Mouse (Mus musculus) thymus, adult 2 months (tissue): ENCODE measurements around the gene Fras1. TPM values are rescaled to one million over a fixed set of nuclear protein-coding genes. Genes with fewer than 3 reads are reported as not detected.

ENCODE experiments used
- DNase-seq: peaks from one replicate; pipeline ENCODE4 v3.0.0; 2021
- H3K27ac ChIP-seq: fragments of 200-500 bp; 2 replicates; pipeline ENCODE4 v1.5.1; 2012; ENCODE audit warnings: low read length, control low read depth; ENCODE audit not compliant: control insufficient read depth, insufficient read depth
- H3K27me3 ChIP-seq: fragments of 200-500 bp; 2 replicates; pipeline ENCODE4 v1.6.1; 2012; ENCODE audit warnings: mild to moderate bottlenecking, low read length, moderate library complexity, mixed read lengths; ENCODE audit not compliant: control insufficient read depth, insufficient read depth
- H3K36me3 ChIP-seq: fragments of 200-500 bp; 2 replicates; pipeline ENCODE4 v1.6.1; 2012; ENCODE audit warnings: mild to moderate bottlenecking, low read length, moderate library complexity; ENCODE audit not compliant: control insufficient read depth, insufficient read depth
- H3K4me1 ChIP-seq: fragments of 200-500 bp; replicated peaks from 2 replicates; pipeline ENCODE4 v1.6.1; 2012; ENCODE audit warnings: low read length; ENCODE audit not compliant: control insufficient read depth, insufficient read depth
- H3K4me3 ChIP-seq: fragments of 200-500 bp; 2 replicates; pipeline ENCODE4 v1.5.1; 2012; ENCODE audit warnings: mild to moderate bottlenecking, low read length, control low read depth, moderate library complexity; ENCODE audit not compliant: control insufficient read depth, insufficient read depth
- CTCF ChIP-seq: fragments of 200-500 bp; IDR thresholded peaks from 2 replicates; pipeline ENCODE4 v1.5.1; 2012; ENCODE audit warnings: mild to moderate bottlenecking, control low read depth, low read length, moderate library complexity, borderline replicate concordance; ENCODE audit not compliant: control insufficient read depth, poor library complexity, insufficient read depth; ENCODE audit errors: extremely low read depth
- POLR2A ChIP-seq: fragments of 200-500 bp; IDR thresholded peaks from 2 replicates; pipeline ENCODE4 v1.6.1; 2012; ENCODE audit warnings: mild to moderate bottlenecking, low read length, control low read depth, moderate library complexity; ENCODE audit not compliant: control insufficient read depth, poor library complexity, insufficient read depth; ENCODE audit errors: extremely low read depth
- WGBS: fragments of 180-500 bp; shearing (Covaris S2); methylation state at CpG from one replicate; pipeline ENCODE4 v1.1.7; 2018; 5-methylcytosine and 5-hydroxymethylcytosine counted together
- polyA plus RNA-seq: library from polyadenylated mRNA; depleted of rRNA; stranded (reverse); fragments of >200 nt; gene quantifications from 2 replicates; pipeline ENCODE4 v1.2.3, GENCODE M21; 2012

Fras1 gene
- polyA plus RNA-seq, 1 experiment = 0.69 TPM

GRCm38 (mm10) chr5:96453386-96453785 is 79.6 kb downstream of the Fras1 start:
- TF ChIP-seq CTCF (no peak), POLR2A (no peak)
- no peak for DNase-seq
- Histone ChIP-seq H3K4me1 (no peaks in the 10 kb centered on the region), H3K4me3 (no peak overlapping the region), H3K27ac (no peak overlapping the region), H3K27me3 (no peaks in the 10 kb centered on the region), H3K36me3 (no peaks in the 10 kb centered on the region)
- WGBS = 95% methylated on average over 5 of the region's 5 CpGs

GRCm38 (mm10) chr5:96454422-96454821 is 80.7 kb downstream of the Fras1 start:
- H3K36me3 ChIP-seq = no peaks in the 10 kb centered on the region
- H3K4me1 ChIP-seq = no peaks in the 10 kb centered on the region
- DNase-seq = no peak
- 85% methylated on average over 3 of the region's 3 CpGs for WGBS
- TF ChIP-seq CTCF (no peak), POLR2A (no peak)
- no peak overlapping the region for H3K27ac ChIP-seq
- H3K27me3 ChIP-seq = no peaks in the 10 kb centered on the region
- H3K4me3 ChIP-seq = no peak overlapping the region

- no peak overlapping the region for H3K27ac ChIP-seq
- TF ChIP-seq CTCF (no peak), POLR2A (no peak)
- H3K4me1 ChIP-seq = no peaks in the 10 kb centered on the region
- no peak for DNase-seq
- WGBS = 92% methylated on average over 2 of the region's 2 CpGs
- no peak overlapping the region for H3K4me3 ChIP-seq
- no peaks in the 10 kb centered on the region for H3K36me3 ChIP-seq
- H3K27me3 ChIP-seq = no peaks in the 10 kb centered on the region
Measured at GRCm38 (mm10) chr5:96455241-96455640, 81.5 kb downstream of the Fras1 start.

GRCm38 (mm10) chr5:96457436-96457958 is 83.7 kb downstream of the Fras1 start:
- Histone ChIP-seq H3K4me1 (no peaks in the 10 kb centered on the region), H3K27me3 (no peaks in the 10 kb centered on the region), H3K27ac (no peak overlapping the region), H3K36me3 (no peaks in the 10 kb centered on the region), H3K4me3 (no peak overlapping the region)
- DNase-seq = no peak
- 65% methylated on average over 4 of the region's 4 CpGs for WGBS
- TF ChIP-seq POLR2A = no peak
- TF ChIP-seq CTCF = no peak

GRCm38 (mm10) chr5:96459605-96460004 is 85.8 kb downstream of the Fras1 start:
- no peak for TF ChIP-seq POLR2A
- TF ChIP-seq CTCF = no peak
- DNase-seq = no peak
- H3K36me3 ChIP-seq = no peaks in the 10 kb centered on the region
- no peaks in the 10 kb centered on the region for H3K27me3 ChIP-seq
- 70% methylated on average over 4 of the region's 4 CpGs for WGBS
- H3K4me1 ChIP-seq = no peaks in the 10 kb centered on the region
- no peak overlapping the region for H3K27ac ChIP-seq
- no peak overlapping the region for H3K4me3 ChIP-seq

- 95% methylated on average over 2 of the region's 2 CpGs for WGBS
- no peaks in the 10 kb centered on the region for H3K27me3 ChIP-seq
- H3K27ac ChIP-seq = no peak overlapping the region
- H3K36me3 ChIP-seq = no peaks in the 10 kb centered on the region
- H3K4me1 ChIP-seq = no peaks in the 10 kb centered on the region
- DNase-seq = no peak
- H3K4me3 ChIP-seq = no peak overlapping the region
- TF ChIP-seq POLR2A (no peak), CTCF (no peak)
Measured at GRCm38 (mm10) chr5:96462197-96462596, 88.4 kb downstream of the Fras1 start.

- TF ChIP-seq CTCF (no peak), POLR2A (no peak)
- H3K4me3 ChIP-seq = no peak overlapping the region
- H3K36me3 ChIP-seq = no peaks in the 10 kb centered on the region
- H3K4me1 ChIP-seq = no peaks in the 10 kb centered on the region
- no peaks in the 10 kb centered on the region for H3K27me3 ChIP-seq
- DNase-seq = no peak
- H3K27ac ChIP-seq = no peak overlapping the region
- WGBS = 76% methylated on average over 7 of the region's 7 CpGs
Measured at GRCm38 (mm10) chr5:96466461-96466860, 92.7 kb downstream of the Fras1 start.

GRCm38 (mm10) chr5:96471995-96472394 is 98.2 kb downstream of the Fras1 start:
- Histone ChIP-seq H3K27ac (no peak overlapping the region), H3K4me3 (no peak overlapping the region), H3K27me3 (no peaks in the 10 kb centered on the region), H3K36me3 (no peaks in the 10 kb centered on the region), H3K4me1 (no peaks in the 10 kb centered on the region)
- WGBS = 65% methylated on average over 3 of the region's 3 CpGs
- no peak for TF ChIP-seq POLR2A
- no peak for TF ChIP-seq CTCF
- DNase-seq = no peak
